Mouse (Mus musculus) ES-E14 (cell line): ENCODE measurements at regions not wholly inside any gene's neighbourhood (a gene's known extent, or its start where the extent isn't known, plus 50 kb on each side); places are given as distances from the start of the nearest gene placed in this dataset.

Experiments used
- DNase-seq: peaks from one replicate; pipeline ENCODE4 v3.0.0-alpha.2; 2013; ENCODE audit warnings: low read depth, low spot score
- H3K27ac ChIP-seq: 2 replicates; pipeline ENCODE4 v1.5.1; 2012; ENCODE audit warnings: low read depth, mild to moderate bottlenecking, low read length, moderate library complexity, mixed read lengths; ENCODE audit not compliant: poor library complexity, insufficient read depth, severe bottlenecking
- H3K36me3 ChIP-seq: 2 replicates; pipeline ENCODE4 v1.6.1; 2012; ENCODE audit warnings: mild to moderate bottlenecking, low read length, moderate library complexity, mixed read lengths; ENCODE audit not compliant: control insufficient read depth, poor library complexity, insufficient read depth, severe bottlenecking
- H3K4me1 ChIP-seq, 2 experiments: fragments of 150-350 bp in 1 of 2; sonication (generic) in 1 of 2; 2 replicates each; pipeline ENCODE4 v1.6.1; 2012; ENCODE audit warnings: low read length in 2 of 2, mild to moderate bottlenecking in 1 of 2, mixed read lengths in 1 of 2; ENCODE audit not compliant: control insufficient read depth in 2 of 2, insufficient read depth in 2 of 2, poor library complexity in 1 of 2
- H3K4me3 ChIP-seq, 2 experiments: fragments of 150-350 bp in 1 of 2; sonication (generic) in 1 of 2; 2 replicates each; pipeline ENCODE4 v1.5.1; 2012; ENCODE audit warnings: low read length in 2 of 2, low read depth in 1 of 2, mild to moderate bottlenecking in 1 of 2, mixed read lengths in 1 of 2; ENCODE audit not compliant: insufficient read depth in 1 of 2, poor library complexity in 1 of 2, severe bottlenecking in 1 of 2
- H3K9ac ChIP-seq: 2 replicates; pipeline ENCODE4 v1.6.1; 2012; ENCODE audit warnings: low read depth, mild to moderate bottlenecking, low read length, mixed read lengths; ENCODE audit not compliant: poor library complexity, insufficient read depth, severe bottlenecking
- H3K9me3 ChIP-seq: fragments of 150-350 bp; sonication (generic); 2 replicates; pipeline ENCODE4 v1.6.1; 2012; ENCODE audit warnings: low read depth, mild to moderate bottlenecking, low read length; ENCODE audit not compliant: control insufficient read depth, insufficient read depth
- CHD2 ChIP-seq: IDR thresholded peaks from 2 replicates; pipeline ENCODE4 v1.6.1; 2014; ENCODE audit warnings: mild to moderate bottlenecking, low read depth, low read length, inconsistent platforms
- HCFC1 ChIP-seq: IDR thresholded peaks from 2 replicates; pipeline ENCODE4 v1.6.1; 2012; ENCODE audit warnings: low read length, inconsistent platforms, borderline replicate concordance; ENCODE audit not compliant: insufficient read depth
- MAFK ChIP-seq: IDR thresholded peaks from 2 replicates; pipeline ENCODE4 v1.6.1; 2014; ENCODE audit warnings: mild to moderate bottlenecking, low read depth, low read length, inconsistent platforms; ENCODE audit not compliant: insufficient read depth
- ZC3H11A ChIP-seq: IDR thresholded peaks from 2 replicates; pipeline ENCODE4 v1.6.1; 2012; ENCODE audit warnings: low read depth, mild to moderate bottlenecking, inconsistent platforms, low read length, borderline replicate concordance
- ZNF384 ChIP-seq: IDR thresholded peaks from 2 replicates; pipeline ENCODE4 v1.6.1; 2012; ENCODE audit warnings: low read depth, low read length, inconsistent platforms
- in situ Hi-C, 2 experiments: fragments of 600-800 bp; cut with MboI; formaldehyde crosslinking; loops; one replicate each; pipeline ENCODE4 v1.15.1; 2025; ENCODE audit warnings: low sequenced_read_pairs in 2 of 2, inconsistent platforms in 1 of 2; ENCODE audit not compliant: unreplicated experiment in 2 of 2

GRCm38 (mm10) chr6:14240331-14240730 lies 369.0 kb upstream of the 2610001J05Rik start:
- Histone ChIP-seq H3K9me3 (no peaks in the 10 kb centered on the region), H3K27ac (no peak overlapping the region), H3K9ac (no peak overlapping the region), H3K36me3 (no peaks in the 10 kb centered on the region), H3K4me1 (no peaks in the 10 kb centered on the region), H3K4me3 (no peak overlapping the region)
- TF ChIP-seq ZNF384: no peak
- no peak for TF ChIP-seq HCFC1
- TF ChIP-seq ZC3H11A: no peak
- no peak for TF ChIP-seq CHD2
- TF ChIP-seq MAFK: no peak
- in situ Hi-C loops: no loop called here
- DNase-seq: no peak

- TF ChIP-seq HCFC1 (no peak), CHD2 (no peak), MAFK (no peak), ZC3H11A (no peak), ZNF384 (no peak)
- no peak overlapping the region for H3K9ac ChIP-seq
- H3K4me1 ChIP-seq: no peaks in the 10 kb centered on the region
- H3K9me3 ChIP-seq: no peaks in the 10 kb centered on the region
- DNase-seq: no peak
- no peak overlapping the region for H3K27ac ChIP-seq
- in situ Hi-C loops: no loop called here
- no peaks in the 10 kb centered on the region for H3K36me3 ChIP-seq
- no peak overlapping the region for H3K4me3 ChIP-seq
Measured at GRCm38 (mm10) chr6:14239151-14239550, 367.8 kb upstream of the 2610001J05Rik start.

- no peaks in the 10 kb centered on the region for H3K4me1 ChIP-seq
- in situ Hi-C loops: no loop called here
- TF ChIP-seq HCFC1 (no peak), ZNF384 (no peak), MAFK (peak; percentile 78), ZC3H11A (no peak), CHD2 (no peak)
- H3K36me3 ChIP-seq: no peaks in the 10 kb centered on the region
- no peak overlapping the region for H3K4me3 ChIP-seq
- H3K27ac ChIP-seq: no peak overlapping the region
- H3K9ac ChIP-seq: no peak overlapping the region
- no peak for DNase-seq
- H3K9me3 ChIP-seq: no peaks in the 10 kb centered on the region
Measured at GRCm38 (mm10) chr6:14230823-14231222, 359.5 kb upstream of the 2610001J05Rik start.

GRCm38 (mm10) chr6:14207509-14207908 lies 336.2 kb upstream of the 2610001J05Rik start:
- Histone ChIP-seq H3K9ac (no peak overlapping the region), H3K4me3 (no peak overlapping the region), H3K36me3 (no peaks in the 10 kb centered on the region), H3K27ac (no peak overlapping the region), H3K9me3 (no peaks in the 10 kb centered on the region), H3K4me1 (no peaks in the 10 kb centered on the region)
- DNase-seq: peak; percentile 42
- in situ Hi-C loops: no loop called here
- TF ChIP-seq HCFC1: no peak
- TF ChIP-seq MAFK: no peak
- peak; percentile 81; the same call in 1 of the 2 replicates for TF ChIP-seq ZC3H11A
- TF ChIP-seq ZNF384: no peak
- no peak for TF ChIP-seq CHD2

GRCm38 (mm10) chr6:14197107-14197506 lies 325.8 kb upstream of the 2610001J05Rik start:
- Histone ChIP-seq H3K9ac (no peak overlapping the region), H3K27ac (no peak overlapping the region), H3K4me1 (no peaks in the 10 kb centered on the region), H3K36me3 (no peaks in the 10 kb centered on the region), H3K4me3 (no peak overlapping the region), H3K9me3 (no peaks in the 10 kb centered on the region)
- in situ Hi-C loops: no loop called here
- DNase-seq: no peak
- no peak for TF ChIP-seq HCFC1
- TF ChIP-seq ZNF384: no peak
- TF ChIP-seq MAFK: no peak
- no peak for TF ChIP-seq ZC3H11A
- TF ChIP-seq CHD2: no peak
